Mouse (Mus musculus) CH12F3 (cell line): ENCODE measurements around the gene Haghl.
"Not testable (repeated sequence)": the region's sequence is repeated elsewhere in the genome, so short reads cannot be mapped to it uniquely, and the experiment has no call there.

Source experiments
- in situ Hi-C: fragments of 300-500 bp; cut with MboI; formaldehyde crosslinking; loops from 2 replicates; pipeline ENCODE4 v1.14.3; 2020; ENCODE audit warnings: low sequenced_read_pairs

The Haghl gene

GRCm38 (mm10) chr17:25749314-25749713 lies 36.2 kb downstream of the Haghl start:
- in situ Hi-C loops, result no loop called here

GRCm38 (mm10) chr17:25748238-25748637 lies 37.2 kb downstream of the Haghl start:
- in situ Hi-C loops, result no loop called here

GRCm38 (mm10) chr17:25744311-25744710 lies 41.2 kb downstream of the Haghl start:
- in situ Hi-C loops, result no loop called here

GRCm38 (mm10) chr17:25743831-25744230 lies 41.6 kb downstream of the Haghl start:
- in situ Hi-C loops, result no loop called here

GRCm38 (mm10) chr17:25741471-25741870 lies 44.0 kb downstream of the Haghl start:
- in situ Hi-C loops, result not testable (repeated sequence)

GRCm38 (mm10) chr17:25738861-25739260 lies 46.6 kb downstream of the Haghl start:
- in situ Hi-C loops, result no loop called here

GRCm38 (mm10) chr17:25735745-25736144 lies 49.7 kb downstream of the Haghl start, which contains the start of gene Mslnl:
Mslnl (plus strand) TSS chr17:25736042.
- in situ Hi-C loops, result no loop called here

- in situ Hi-C loops, result no loop called here
These were observed 50.2 kb downstream of the Haghl start for GRCm38 (mm10) chr17:25735246-25735645.

- in situ Hi-C loops, result no loop called here
These were observed 53.4 kb downstream of the Haghl start for GRCm38 (mm10) chr17:25732082-25732481.
